In genomic region chr2:138242452-138242851, GRCm38 (mm10) we compare ENCODE assay signal across 22 mouse cellular contexts. TPM values are rescaled to one million over a fixed set of nuclear protein-coding genes. Genes with fewer than 3 reads are reported as not detected.
DNase-seq lines count a peak whose midpoint lies in the region; ATAC-seq and TF ChIP-seq lines count a peak whose summit lies in the region.
"Had no signal": no experiment of that assay in that cellular context is flagged by ENCODE, and none has a peak within 500 bp of the region (broad histone marks: within the 10 kb centered on the region; RNA-seq: fewer than 3 reads in every experiment).

No protein-coding gene starts in this region.

- H3K27me3 ChIP-seq in intestine, embryonic 15.5 days (replicated peaks), result no peaks in the 10 kb centered on the region
- no peaks in the 10 kb centered on the region for H3K27me3 ChIP-seq in intestine, embryonic 16.5 days (replicated peaks; ENCODE audit: control insufficient read depth, insufficient read depth, low read length)
- H3K27me3 ChIP-seq in Patski, result peaks cover 36% of the 10 kb centered on the region
- H3K27me3 ChIP-seq: embryonic facial prominence, embryonic 12.5 days; forebrain, embryonic 12.5 days had no signal

- ATAC-seq in intestine, embryonic 15.5 days, result peak; percentile 53; the same call in 1 of the 2 replicates
- ATAC-seq in intestine, embryonic 16.5 days, result no peak
- peak; percentile 12 for ATAC-seq in Patski
- ATAC-seq: forebrain, embryonic 14.5 days; forebrain, embryonic 16.5 days had no signal

- WGBS in intestine, embryonic 15.5 days, result 33% methylated on average over 5 of the region's 5 CpGs
- WGBS in intestine, embryonic 16.5 days, result 36% methylated on average over 5 of the region's 5 CpGs

- no peak for TF ChIP-seq CTCF in Patski (IDR thresholded peaks at IDR 0.05)

- no peak overlapping the region for H3K27ac ChIP-seq in intestine, embryonic 15.5 days
- H3K27ac ChIP-seq in intestine, embryonic 16.5 days (ENCODE audit: low read length), result no peak overlapping the region
- H3K27ac ChIP-seq: embryonic facial prominence, embryonic 10.5 days; embryonic facial prominence, embryonic 12.5 days; forebrain, embryonic 10.5 days; forebrain, embryonic 12.5 days had no signal

- no peak overlapping the region for H3K4me2 ChIP-seq in intestine, embryonic 15.5 days (replicated peaks)
- H3K4me2 ChIP-seq in intestine, embryonic 16.5 days (ENCODE audit: low read depth, low read length), result no peak overlapping the region
- H3K4me2 ChIP-seq: embryonic facial prominence, embryonic 12.5 days; forebrain, embryonic 12.5 days had no signal

- DNase-seq in urinary bladder, postnatal 14 days (ENCODE audit: low spot score), result peak; percentile 31
- no peak for DNase-seq in urinary bladder, adult 18-20 months (ENCODE audit: low spot score in 2 of 2)
- no peak for DNase-seq in Patski (ENCODE audit: low read depth, low spot score)
- DNase-seq in layer of hippocampus, postnatal 25 days (ENCODE audit: extremely low spot score in 1 of 2, low spot score in 1 of 2), result no peak
- no peak for DNase-seq in cerebellum, adult 8-10 months
- DNase-seq: adrenal gland, adult 2 months; adrenal gland, postnatal 10 days; adrenal gland, postnatal 25 days; cerebellum, adult 11 months; cerebellum, adult 18-20 months; cerebellum, adult 9-10 months; cerebellum, postnatal 10 days; cerebellum, postnatal 25 days had no signal

- H3K36me3 ChIP-seq in intestine, embryonic 15.5 days, result no peaks in the 10 kb centered on the region
- H3K36me3 ChIP-seq in intestine, embryonic 16.5 days (ENCODE audit: control insufficient read depth, insufficient read depth, low read length), result no peaks in the 10 kb centered on the region
- H3K36me3 ChIP-seq: embryonic facial prominence, embryonic 10.5 days; embryonic facial prominence, embryonic 12.5 days; forebrain, embryonic 10.5 days; forebrain, embryonic 12.5 days had no signal

- in situ Hi-C loops in Patski (cut with MboI; ENCODE audit: low pct_unique_long_range_greater_than_20kb), result no loop called here

- H3K4me1 ChIP-seq in intestine, embryonic 15.5 days (replicated peaks), result no peaks in the 10 kb centered on the region
- no peaks in the 10 kb centered on the region for H3K4me1 ChIP-seq in intestine, embryonic 16.5 days (ENCODE audit: control insufficient read depth, insufficient read depth, low read length)
- H3K4me1 ChIP-seq: embryonic facial prominence, embryonic 10.5 days; embryonic facial prominence, embryonic 12.5 days; forebrain, embryonic 10.5 days; forebrain, embryonic 12.5 days had no signal

- CTCF ChIA-PET in Patski (lab: Charles Lee), result interaction anchor here (1.4 kb wide), 1 partner anchor 13 kb away, joined by 5 read pairs; no protein-coding TSS in a partner anchor

- no peak overlapping the region for H3K4me3 ChIP-seq in intestine, embryonic 15.5 days (replicated peaks)
- no peak overlapping the region for H3K4me3 ChIP-seq in intestine, embryonic 16.5 days (ENCODE audit: low read length)
- H3K4me3 ChIP-seq: embryonic facial prominence, embryonic 10.5 days; embryonic facial prominence, embryonic 12.5 days; forebrain, embryonic 10.5 days; forebrain, embryonic 12.5 days had no signal

- POLR2A ChIA-PET in Patski (lab: Charles Lee), result no interaction called here

- no peak overlapping the region for H3K9ac ChIP-seq in intestine, embryonic 15.5 days
- no peak overlapping the region for H3K9ac ChIP-seq in intestine, embryonic 16.5 days (ENCODE audit: low read depth, low read length)
- H3K9ac ChIP-seq: embryonic facial prominence, embryonic 12.5 days; forebrain, embryonic 12.5 days had no signal

- H3K9me3 ChIP-seq in intestine, embryonic 15.5 days, result no peaks in the 10 kb centered on the region
- no peaks in the 10 kb centered on the region for H3K9me3 ChIP-seq in intestine, embryonic 16.5 days (ENCODE audit: control insufficient read depth, low read length)
- H3K9me3 ChIP-seq: embryonic facial prominence, embryonic 10.5 days; embryonic facial prominence, embryonic 12.5 days; forebrain, embryonic 10.5 days; forebrain, embryonic 12.5 days had no signal

RNA-seq across cellular contexts. Expression of gene Btbd3, which starts 13.9 kb away (rescaled TPM):
- polyA plus RNA-seq in intestine, embryonic 15.5 days (2015; fragmentation: Nextera tagmentation; extraction: Ambion mirVana), result 18.2 and 21.6 TPM in 2 replicates
- 17.9 and 19.8 TPM in 2 replicates for polyA plus RNA-seq in intestine, embryonic 16.5 days (2015; fragmentation: Nextera tagmentation; extraction: Ambion mirVana)
- polyA plus RNA-seq in Patski (2021), result 12.2 TPM
- 100 to 1,000 TPM; 184 to 211 TPM for total RNA-seq in layer of hippocampus, postnatal 25 days (2021)
- total RNA-seq: MEL had no signal
